ENCODE assay signal across 8 mouse cellular contexts in the genomic region with DNA sequence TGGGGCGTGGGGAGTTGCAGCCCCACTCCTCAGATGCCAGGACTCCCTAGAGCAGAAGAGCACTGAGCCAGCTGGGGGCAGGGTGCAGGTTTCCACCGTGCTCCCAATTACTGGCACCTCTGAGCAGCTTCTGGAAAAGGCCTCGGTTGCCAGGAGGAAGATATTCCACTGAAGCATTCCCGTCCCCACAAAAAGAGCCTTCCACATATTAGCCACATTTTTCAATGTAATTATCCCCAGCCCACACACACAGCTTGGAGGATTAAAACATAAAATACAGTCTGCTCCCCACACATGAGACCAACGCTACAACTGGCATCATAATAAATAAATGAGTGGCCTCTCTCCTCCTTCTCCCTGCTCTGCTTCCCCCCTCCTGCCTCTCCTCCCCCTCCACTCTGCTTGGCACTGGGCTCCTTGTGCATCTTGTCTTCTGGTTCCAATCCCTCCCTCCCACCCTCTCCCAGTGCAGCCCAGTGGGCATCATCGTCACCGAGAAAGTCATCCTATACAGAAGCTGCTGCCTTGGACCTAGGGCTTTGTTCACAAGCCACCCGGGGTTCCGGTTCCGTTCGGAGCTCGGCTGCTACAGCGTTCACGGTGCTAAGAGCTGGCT.
DNase-seq lines count a peak whose midpoint lies in the region; ATAC-seq and TF ChIP-seq lines count a peak whose summit lies in the region.

No protein-coding gene starts in this region.

- TF ChIP-seq EP300 in lung, postnatal 0 days (IDR thresholded peaks at IDR 0.05) = no peak

- WGBS in embryonic facial prominence, embryonic 13.5 days = 36% methylated on average over 14 of the region's 14 CpGs
- 26% methylated on average over 14 of the region's 14 CpGs for WGBS in midbrain, embryonic 13.5 days
- 56% methylated on average over 14 of the region's 14 CpGs for WGBS in lung, postnatal 0 days
- WGBS in kidney, embryonic 16.5 days = 55% methylated on average over 14 of the region's 14 CpGs

- no peak overlapping the region for H3K4me3 ChIP-seq in embryonic facial prominence, embryonic 13.5 days
- no peak overlapping the region for H3K4me3 ChIP-seq in midbrain, embryonic 13.5 days (replicated peaks)
- no peak overlapping the region for H3K4me3 ChIP-seq in lung, postnatal 0 days (ENCODE audit: low read depth, low read length)
- no peak overlapping the region for H3K4me3 ChIP-seq in kidney, embryonic 16.5 days (ENCODE audit: low read length)

- peaks cover 37% of the 10 kb centered on the region for H3K4me1 ChIP-seq in embryonic facial prominence, embryonic 13.5 days
- H3K4me1 ChIP-seq in midbrain, embryonic 13.5 days (replicated peaks) = peaks cover 45% of the 10 kb centered on the region
- no peaks in the 10 kb centered on the region for H3K4me1 ChIP-seq in lung, postnatal 0 days (ENCODE audit: insufficient read depth, low read depth, low read length)
- H3K4me1 ChIP-seq in kidney, embryonic 16.5 days (ENCODE audit: insufficient read depth, low read length) = peaks cover 20% of the 10 kb centered on the region

- peak overlapping the region; percentile 83 for H3K27ac ChIP-seq in embryonic facial prominence, embryonic 13.5 days
- peak overlapping the region; percentile 76 for H3K27ac ChIP-seq in midbrain, embryonic 13.5 days
- no peak overlapping the region for H3K27ac ChIP-seq in lung, postnatal 0 days (ENCODE audit: low read length)
- H3K27ac ChIP-seq in kidney, embryonic 16.5 days (ENCODE audit: low read length) = no peak overlapping the region

- no peak for ATAC-seq in embryonic facial prominence, embryonic 13.5 days (ENCODE audit: insufficient number of reproducible peaks, insufficient read depth, low FRiP score, low TSS enrichment, low read depth)
- peak; percentile 62 for ATAC-seq in midbrain, embryonic 13.5 days
- ATAC-seq in lung, postnatal 0 days = no peak
- ATAC-seq in kidney, embryonic 16.5 days (ENCODE audit: low FRiP score, low TSS enrichment) = no peak
- no peak for ATAC-seq in megakaryocyte, adult 5-6 weeks (ENCODE audit: poor library complexity, severe bottlenecking)

- H3K9ac ChIP-seq in embryonic facial prominence, embryonic 13.5 days = no peak overlapping the region; the same call in 1 of the 2 replicates
- 0 out of 2 replicates have a peak overlapping the region, but pooled peaks have one; percentile 23 for H3K9ac ChIP-seq in midbrain, embryonic 13.5 days (replicated peaks)
- no peak overlapping the region for H3K9ac ChIP-seq in lung, postnatal 0 days (replicated peaks; ENCODE audit: low read depth)
- no peak overlapping the region for H3K9ac ChIP-seq in kidney, embryonic 16.5 days (replicated peaks; ENCODE audit: low read length)

- no peak for TF ChIP-seq CTCF in lung, postnatal 0 days (IDR thresholded peaks at IDR 0.05)

- peak; percentile 43 to 54 for DNase-seq in cerebellum, postnatal 25 days
- peak; percentile 61 to 62 for DNase-seq in layer of hippocampus, adult 8-10 months (ENCODE audit: low spot score in 2 of 2)
- no peak for DNase-seq in lung, postnatal 0 days (ENCODE audit: low spot score)
- no peak for DNase-seq in thymus, postnatal 0 days (ENCODE audit: low spot score)

- H3K4me2 ChIP-seq in embryonic facial prominence, embryonic 13.5 days = peak overlapping the region; percentile 26
- H3K4me2 ChIP-seq in midbrain, embryonic 13.5 days (replicated peaks) = peak overlapping the region; percentile 19; the same call in 1 of the 2 replicates
- H3K4me2 ChIP-seq in lung, postnatal 0 days (replicated peaks; ENCODE audit: low read depth, low read length) = no peak overlapping the region
- no peak overlapping the region for H3K4me2 ChIP-seq in kidney, embryonic 16.5 days (replicated peaks; ENCODE audit: low read depth, low read length)

- H3K27me3 ChIP-seq in embryonic facial prominence, embryonic 13.5 days = peaks cover 3% of the 10 kb centered on the region; the same call in 1 of the 2 replicates
- no peaks in the 10 kb centered on the region for H3K27me3 ChIP-seq in midbrain, embryonic 13.5 days
- no peaks in the 10 kb centered on the region for H3K27me3 ChIP-seq in lung, postnatal 0 days (replicated peaks; ENCODE audit: insufficient read depth, low read length)
- H3K27me3 ChIP-seq in kidney, embryonic 16.5 days (ENCODE audit: insufficient read depth, low read length) = no peaks in the 10 kb centered on the region

- no peaks in the 10 kb centered on the region for H3K9me3 ChIP-seq in embryonic facial prominence, embryonic 13.5 days
- no peaks in the 10 kb centered on the region for H3K9me3 ChIP-seq in midbrain, embryonic 13.5 days
- no peaks in the 10 kb centered on the region for H3K9me3 ChIP-seq in lung, postnatal 0 days (ENCODE audit: low read length)
- H3K9me3 ChIP-seq in kidney, embryonic 16.5 days (ENCODE audit: low read length) = no peaks in the 10 kb centered on the region

- H3K36me3 ChIP-seq in embryonic facial prominence, embryonic 13.5 days = no peaks in the 10 kb centered on the region
- H3K36me3 ChIP-seq in midbrain, embryonic 13.5 days = no peaks in the 10 kb centered on the region
- H3K36me3 ChIP-seq in lung, postnatal 0 days (ENCODE audit: insufficient read depth, low read length) = no peaks in the 10 kb centered on the region
- no peaks in the 10 kb centered on the region for H3K36me3 ChIP-seq in kidney, embryonic 16.5 days (ENCODE audit: insufficient read depth, low read length)

Comparison
In these comparisons a context has a peak if more than half of its experiments do, and no peak if none do; other contexts are left out.
1. DNase-seq: peak in cerebellum, postnatal 25 days (2 of 2) and layer of hippocampus, adult 8-10 months (2 of 2); none in lung, postnatal 0 days (single experiment) and thymus, postnatal 0 days (single experiment).
2. H3K27ac ChIP-seq: peak in embryonic facial prominence, embryonic 13.5 days (single experiment) and midbrain, embryonic 13.5 days (single experiment); none in lung, postnatal 0 days (single experiment) and kidney, embryonic 16.5 days (single experiment).
3. H3K4me2 ChIP-seq: peak in embryonic facial prominence, embryonic 13.5 days (single experiment) and midbrain, embryonic 13.5 days (single experiment); none in lung, postnatal 0 days (single experiment) and kidney, embryonic 16.5 days (single experiment).